Mouse (Mus musculus) heart, embryonic 15.5 days (tissue): Measurements from ENCODE around the gene Os9. TPM values are rescaled to one million over a fixed set of nuclear protein-coding genes. Genes with fewer than 3 reads are reported as not detected.

Experiments used
- ATAC-seq: fragments of 200-750 bp; cut with Nextera tagmentation; replicated peaks from 2 replicates; pipeline ENCODE4 v1.8.0; 2017; ENCODE audit warnings: low read depth, moderate TSS enrichment; ENCODE audit not compliant: insufficient number of reproducible peaks, insufficient read depth, low FRiP score
- H3K27ac ChIP-seq: fragments of 300-500 bp; sonication (generic); 2 replicates; pipeline ENCODE4 v1.5.1; 2015; ENCODE audit warnings: mild to moderate bottlenecking, inconsistent platforms
- H3K27me3 ChIP-seq: fragments of 300-500 bp; sonication (generic); 2 replicates; pipeline ENCODE4 v1.6.1; 2015; ENCODE audit warnings: inconsistent platforms
- H3K36me3 ChIP-seq: fragments of 300-500 bp; sonication (generic); 2 replicates; pipeline ENCODE4 v1.6.1; 2015; ENCODE audit warnings: mild to moderate bottlenecking, inconsistent platforms
- H3K4me1 ChIP-seq: fragments of 300-500 bp; sonication (generic); replicated peaks from 2 replicates; pipeline ENCODE4 v1.6.1; 2015; ENCODE audit warnings: inconsistent platforms
- H3K4me2 ChIP-seq: fragments of 300-500 bp; sonication (generic); 2 replicates; pipeline ENCODE4 v1.6.1; 2015; ENCODE audit warnings: inconsistent platforms, mild to moderate bottlenecking, moderate library complexity
- H3K4me3 ChIP-seq: fragments of 300-500 bp; sonication (generic); 2 replicates; pipeline ENCODE4 v1.5.1; 2015; ENCODE audit warnings: mild to moderate bottlenecking, inconsistent platforms
- H3K9ac ChIP-seq: fragments of 300-500 bp; sonication (generic); 2 replicates; pipeline ENCODE4 v1.6.1; 2015; ENCODE audit warnings: mild to moderate bottlenecking, inconsistent platforms
- H3K9me3 ChIP-seq: fragments of 300-500 bp; sonication (generic); replicated peaks from 2 replicates; pipeline ENCODE4 v1.6.1; 2016; ENCODE audit warnings: inconsistent platforms
- WGBS: fragments of 180-500 bp; shearing (Covaris S2); methylation state at CpG from one replicate; pipeline ENCODE4 v1.1.7; 2015; ENCODE audit warnings: mixed read lengths; 5-methylcytosine and 5-hydroxymethylcytosine counted together
- polyA plus RNA-seq: library from polyadenylated mRNA; unstranded; fragments of >200 nt; fragmentation: Nextera tagmentation; extraction: Ambion mirVana; gene quantifications from 2 replicates; pipeline ENCODE4 v1.2.1, GENCODE M21; 2015

The Os9 gene
- polyA plus RNA-seq, 1 experiment from 2014 or later: 48.5 TPM

DNA sequence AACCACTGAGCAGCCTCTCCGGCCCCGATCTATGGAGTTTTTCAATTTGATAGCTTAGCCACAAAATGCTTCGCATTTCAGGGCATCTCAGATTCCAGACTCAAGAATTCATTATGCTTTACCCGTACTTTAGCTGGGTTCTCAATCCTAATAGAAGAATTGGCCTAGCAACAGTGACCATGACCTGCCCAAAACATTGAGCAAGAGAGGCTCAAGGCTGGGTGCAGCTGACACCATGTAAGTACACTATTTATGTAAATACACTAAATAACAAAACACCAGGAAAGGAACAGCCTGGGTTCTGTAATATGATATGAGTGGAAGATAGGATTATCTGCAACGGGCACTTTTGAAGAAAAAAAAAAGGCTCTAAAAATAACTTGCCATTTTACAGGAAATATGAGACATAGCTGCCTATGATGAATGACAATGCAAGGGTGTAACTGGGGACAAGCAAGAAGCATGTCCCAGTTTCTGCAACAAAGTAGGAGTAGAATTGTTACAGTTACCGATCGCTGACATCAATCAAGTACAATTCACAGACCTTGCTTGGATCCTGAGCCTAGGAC lies 6.9 kb upstream of the Os9 start:
- Histone ChIP-seq H3K9me3 (no peaks in the 10 kb centered on the region), H3K27me3 (no peaks in the 10 kb centered on the region), H3K9ac (no peak overlapping the region), H3K4me1 (peaks cover 6% of the 10 kb centered on the region), H3K27ac (no peak overlapping the region), H3K36me3 (no peaks in the 10 kb centered on the region), H3K4me2 (no peak overlapping the region), H3K4me3 (no peak overlapping the region)
- no peak for ATAC-seq
- 67% methylated on average over 7 of the region's 7 CpGs for WGBS

DNA sequence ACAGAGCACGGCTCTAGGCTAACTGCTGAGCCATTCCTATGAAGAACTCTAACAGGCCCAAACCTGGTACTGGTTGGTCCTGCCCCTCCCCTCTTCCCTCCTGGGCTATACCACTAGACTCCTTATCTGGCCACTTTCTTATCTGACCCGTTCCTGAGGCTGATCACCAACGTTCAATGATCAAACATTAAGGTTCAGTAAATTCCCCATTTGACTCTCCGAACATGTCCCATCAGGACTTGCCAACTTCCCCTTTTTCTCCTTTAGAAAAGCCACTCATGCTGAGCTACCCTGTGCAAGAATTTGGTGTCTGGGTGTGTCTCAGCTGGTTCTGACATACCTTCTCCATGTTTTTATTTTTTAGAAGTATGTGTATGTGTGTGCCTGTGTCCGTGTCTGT lies 5.6 kb upstream of the Os9 start:
- Histone ChIP-seq H3K36me3 (no peaks in the 10 kb centered on the region), H3K27ac (no peak overlapping the region), H3K4me2 (no peak overlapping the region), H3K9me3 (no peaks in the 10 kb centered on the region), H3K4me3 (no peak overlapping the region), H3K4me1 (peaks cover 10% of the 10 kb centered on the region), H3K27me3 (no peaks in the 10 kb centered on the region), H3K9ac (no peak overlapping the region)
- no peak for ATAC-seq
- WGBS: 58% methylated on average over 5 of the region's 5 CpGs

DNA sequence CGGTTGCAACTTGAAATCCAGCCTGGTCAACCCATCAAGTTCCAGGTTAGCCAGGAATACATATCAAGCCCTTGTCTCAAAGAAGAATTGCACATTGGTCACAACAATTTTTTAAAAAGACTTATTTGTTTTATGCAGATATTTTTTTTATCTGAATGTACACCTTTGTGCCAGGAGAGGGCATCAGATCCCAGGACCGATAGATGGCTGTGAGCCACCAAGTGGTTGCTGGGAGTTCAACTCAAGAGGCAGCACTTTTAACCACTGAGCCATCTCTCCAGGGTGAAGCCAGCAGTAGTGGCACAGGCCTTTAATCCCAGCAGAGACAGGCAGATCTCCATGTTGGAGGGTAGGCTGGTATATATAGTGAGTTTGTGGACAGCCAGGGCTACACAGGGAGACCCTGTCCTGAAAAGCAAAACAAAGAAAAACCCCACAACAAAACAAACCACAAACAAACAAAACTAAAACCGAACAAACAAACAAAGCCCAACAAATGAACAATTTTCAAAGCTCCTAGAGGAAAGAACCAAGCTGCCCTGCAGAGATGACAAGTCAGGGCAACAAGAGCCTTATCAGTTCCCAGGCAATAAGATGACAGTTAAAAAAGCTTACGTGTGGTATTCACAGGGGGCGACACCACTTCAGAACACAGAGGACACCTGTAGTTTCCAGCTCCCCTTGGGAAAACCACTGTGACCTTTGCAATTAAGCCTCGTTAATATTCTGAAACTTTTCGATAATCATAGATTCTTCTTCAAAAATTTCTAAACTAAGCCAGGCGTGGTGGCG lies 4.5 kb upstream of the Os9 start:
- Histone ChIP-seq H3K36me3 (no peaks in the 10 kb centered on the region), H3K4me1 (peaks cover 14% of the 10 kb centered on the region), H3K27me3 (no peaks in the 10 kb centered on the region), H3K27ac (no peak overlapping the region), H3K9me3 (no peaks in the 10 kb centered on the region), H3K4me2 (no peak overlapping the region), H3K4me3 (no peak overlapping the region), H3K9ac (no peak overlapping the region)
- WGBS: 61% methylated on average over 9 of the region's 9 CpGs
- no peak for ATAC-seq

DNA sequence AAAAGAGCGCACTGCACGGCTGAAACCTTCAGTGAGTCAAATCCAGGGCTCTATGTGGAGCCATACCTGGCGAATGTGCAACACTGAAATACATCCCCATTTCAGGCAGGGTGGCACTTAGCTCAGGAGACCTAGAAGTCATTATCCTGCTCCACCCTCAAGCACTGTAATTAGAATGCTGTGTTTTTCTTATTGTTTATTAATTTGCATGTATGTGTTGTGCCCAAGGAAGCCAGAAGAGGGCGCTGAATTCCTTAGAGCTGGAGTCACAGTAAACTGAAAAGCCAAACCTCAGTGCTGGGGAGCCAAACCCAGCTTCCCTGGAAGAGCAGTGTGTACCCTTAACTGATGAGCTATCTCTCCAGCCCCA lies 2.5 kb upstream of the Os9 start:
- Histone ChIP-seq H3K36me3 (peaks cover 8% of the 10 kb centered on the region; the same call in 1 of the 2 replicates), H3K27ac (no peak overlapping the region), H3K4me3 (peak overlapping the region; percentile 31), H3K4me1 (peaks cover 19% of the 10 kb centered on the region), H3K4me2 (peak overlapping the region; percentile 58), H3K9me3 (no peaks in the 10 kb centered on the region), H3K27me3 (no peaks in the 10 kb centered on the region), H3K9ac (peak overlapping the region; percentile 18; the same call in 1 of the 2 replicates)
- ATAC-seq: no peak
- WGBS: 14% methylated on average over 4 of the region's 4 CpGs

DNA sequence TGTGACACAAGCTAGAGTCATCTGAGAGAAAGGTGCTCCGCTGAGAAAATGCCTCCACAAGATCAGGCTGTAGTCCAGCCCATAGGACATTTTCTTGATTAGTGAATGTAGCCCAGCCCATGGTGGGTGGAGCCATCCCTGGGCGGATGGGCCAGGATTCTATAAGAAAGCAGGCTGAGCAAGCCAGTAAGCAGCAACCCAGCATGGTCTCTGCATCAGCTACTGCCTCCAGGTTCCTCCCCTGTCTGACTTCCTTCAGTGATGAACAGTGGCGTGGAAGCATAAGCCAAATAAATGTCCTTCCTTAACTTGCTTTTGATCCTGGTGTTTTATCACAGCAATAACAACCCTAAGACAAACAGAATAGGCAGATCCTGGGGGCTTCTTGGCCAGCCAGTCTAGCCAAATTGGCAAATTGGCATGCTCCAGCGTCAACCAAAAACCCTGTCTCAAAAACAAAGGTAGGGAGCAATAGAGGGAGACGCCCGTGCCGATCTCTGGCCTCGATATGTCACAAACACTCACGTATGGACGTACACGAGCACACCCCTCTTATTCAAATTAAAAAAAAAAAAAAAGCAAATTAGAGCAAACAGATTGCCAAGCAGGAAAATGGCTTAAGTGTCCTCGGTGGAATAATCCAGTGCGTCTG lies 2.0 kb upstream of the Os9 start:
- Histone ChIP-seq H3K9me3 (no peaks in the 10 kb centered on the region), H3K9ac (peak overlapping the region; percentile 18; the same call in 1 of the 2 replicates), H3K27ac (no peak overlapping the region), H3K4me3 (peak overlapping the region; percentile 31), H3K27me3 (no peaks in the 10 kb centered on the region), H3K4me2 (peak overlapping the region; percentile 58), H3K4me1 (peaks cover 19% of the 10 kb centered on the region), H3K36me3 (peaks cover 11% of the 10 kb centered on the region; the same call in 1 of the 2 replicates)
- ATAC-seq: no peak
- 14% methylated on average over 13 of the region's 13 CpGs for WGBS

DNA sequence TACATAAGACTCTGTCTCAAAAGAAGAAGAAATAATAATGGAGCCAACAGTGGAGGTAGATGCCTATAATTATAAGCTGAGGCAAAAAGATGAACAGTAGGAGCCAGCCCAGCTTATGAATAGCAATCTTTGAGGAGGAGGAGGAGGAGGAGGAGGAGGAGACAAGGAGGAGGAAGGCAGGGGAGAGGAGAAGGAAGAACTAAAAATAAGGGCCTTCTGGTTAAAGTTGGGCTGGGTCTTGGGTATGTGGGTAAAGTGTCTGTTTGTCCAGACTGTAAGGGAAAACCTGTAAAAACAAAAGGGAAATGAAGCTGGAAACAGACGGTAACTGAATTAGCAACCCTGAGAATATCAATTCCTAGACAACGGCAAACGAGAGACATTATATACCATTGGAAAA lies 1.1 kb upstream of the Os9 start:
- Histone ChIP-seq H3K4me2 (no peak overlapping the region), H3K9me3 (no peaks in the 10 kb centered on the region), H3K27ac (no peak overlapping the region), H3K36me3 (peaks cover 17% of the 10 kb centered on the region; the same call in 1 of the 2 replicates), H3K4me1 (peaks cover 19% of the 10 kb centered on the region), H3K27me3 (no peaks in the 10 kb centered on the region), H3K9ac (no peak overlapping the region), H3K4me3 (no peak overlapping the region)
- WGBS: 77% methylated on average over 3 of the region's 3 CpGs
- no peak for ATAC-seq

DNA sequence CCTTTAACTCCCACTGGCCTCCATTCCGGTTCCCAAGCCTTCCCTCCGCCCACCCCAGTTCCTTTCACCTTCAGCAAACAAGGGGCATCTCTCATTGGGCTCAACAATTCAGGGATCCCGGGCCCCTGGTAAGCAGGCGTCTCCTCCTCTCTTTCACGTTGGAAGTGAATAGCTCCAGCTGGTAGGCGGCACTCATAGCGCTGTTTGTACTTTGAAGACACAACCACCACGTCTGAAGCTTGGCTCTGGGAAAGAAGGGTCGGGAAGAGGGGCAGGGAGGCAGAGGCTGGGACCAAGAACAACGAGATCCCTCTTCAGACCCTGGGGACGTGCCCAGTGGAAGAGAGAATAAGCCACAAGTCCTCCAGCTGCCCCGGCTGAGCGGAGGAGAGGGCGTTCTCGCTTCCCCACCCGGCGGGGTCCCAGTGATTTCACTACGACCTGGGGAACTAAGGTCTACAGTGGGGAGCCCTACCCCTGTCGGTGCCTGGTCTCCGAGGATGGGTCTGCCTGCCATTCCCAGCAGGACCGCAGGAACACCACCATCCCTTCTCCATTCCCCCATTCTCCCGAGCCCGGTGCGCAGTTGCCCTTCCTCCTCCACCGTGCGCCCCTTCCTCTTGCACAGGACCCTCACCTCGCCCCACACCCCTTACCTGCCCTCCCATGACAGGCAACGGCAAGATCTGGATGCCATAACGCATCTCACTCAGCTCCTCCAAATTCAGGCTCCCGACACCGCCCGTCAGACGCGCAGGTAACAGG lies 448 bp downstream of the Os9 start:
- H3K27me3 ChIP-seq: no peaks in the 10 kb centered on the region
- peaks cover 19% of the 10 kb centered on the region for H3K4me1 ChIP-seq
- peak overlapping the region; percentile 99 for H3K4me2 ChIP-seq
- ATAC-seq: peak; percentile 12
- no peaks in the 10 kb centered on the region for H3K9me3 ChIP-seq
- 3% methylated on average over 34 of the region's 34 CpGs for WGBS
- peak overlapping the region; percentile 96 for H3K4me3 ChIP-seq
- H3K9ac ChIP-seq: peak overlapping the region; percentile 84
- H3K36me3 ChIP-seq: peaks cover 22% of the 10 kb centered on the region; the same call in 1 of the 2 replicates
- H3K27ac ChIP-seq: 0 out of 2 replicates have a peak overlapping the region, but pooled peaks have one; percentile 16

DNA sequence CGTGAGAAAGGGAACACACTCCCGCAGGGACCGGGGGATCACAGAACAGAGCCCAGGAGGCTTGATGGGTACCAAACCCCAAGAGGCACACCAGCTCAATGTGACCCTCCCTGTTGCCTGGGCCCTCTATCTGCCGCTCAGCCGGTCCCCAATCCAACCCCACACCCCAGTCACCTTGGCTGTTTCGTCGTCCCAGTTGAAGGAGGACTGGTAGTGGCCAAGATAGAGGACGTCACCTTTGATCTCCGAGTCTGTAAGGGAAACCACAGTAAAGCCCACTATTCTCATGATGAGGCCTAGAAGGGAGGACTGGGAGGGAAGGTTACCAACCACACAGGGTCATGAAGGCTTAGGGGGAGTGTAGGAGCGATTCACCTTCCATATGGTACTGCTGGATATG lies 1.7 kb downstream of the Os9 start:
- WGBS: 85% methylated on average over 10 of the region's 10 CpGs
- no peak overlapping the region for H3K4me3 ChIP-seq
- no peak overlapping the region for H3K27ac ChIP-seq
- peaks cover 22% of the 10 kb centered on the region; the same call in 1 of the 2 replicates for H3K36me3 ChIP-seq
- H3K9ac ChIP-seq: no peak overlapping the region
- no peaks in the 10 kb centered on the region for H3K27me3 ChIP-seq
- H3K4me2 ChIP-seq: no peak overlapping the region
- peaks cover 19% of the 10 kb centered on the region for H3K4me1 ChIP-seq
- H3K9me3 ChIP-seq: no peaks in the 10 kb centered on the region
- ATAC-seq: no peak

DNA sequence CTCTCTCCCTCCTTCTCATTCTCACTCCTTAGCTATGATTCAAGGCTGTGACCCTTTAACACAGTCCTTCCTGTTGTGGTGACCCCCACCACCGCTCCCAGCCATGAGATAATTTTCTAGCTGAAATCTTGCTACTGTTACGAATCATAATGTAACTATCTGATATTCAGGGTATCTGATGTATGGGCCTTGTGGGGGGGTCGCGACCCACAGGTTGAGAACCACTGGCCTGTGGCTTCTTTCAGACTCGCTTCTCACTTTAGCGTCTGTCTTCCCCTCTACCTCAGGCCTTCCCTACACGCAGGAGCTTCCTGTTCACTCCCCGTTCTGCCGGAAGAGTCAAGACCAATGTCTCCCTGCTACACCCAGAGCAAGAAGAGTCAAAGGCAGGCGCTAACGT lies 2.5 kb downstream of the Os9 start:
- Histone ChIP-seq H3K27me3 (no peaks in the 10 kb centered on the region), H3K4me1 (peaks cover 19% of the 10 kb centered on the region), H3K9me3 (no peaks in the 10 kb centered on the region), H3K4me3 (no peak overlapping the region), H3K27ac (no peak overlapping the region), H3K36me3 (peaks cover 22% of the 10 kb centered on the region; the same call in 1 of the 2 replicates), H3K9ac (no peak overlapping the region), H3K4me2 (no peak overlapping the region)
- WGBS: 87% methylated on average over 11 of the region's 11 CpGs
- no peak for ATAC-seq

DNA sequence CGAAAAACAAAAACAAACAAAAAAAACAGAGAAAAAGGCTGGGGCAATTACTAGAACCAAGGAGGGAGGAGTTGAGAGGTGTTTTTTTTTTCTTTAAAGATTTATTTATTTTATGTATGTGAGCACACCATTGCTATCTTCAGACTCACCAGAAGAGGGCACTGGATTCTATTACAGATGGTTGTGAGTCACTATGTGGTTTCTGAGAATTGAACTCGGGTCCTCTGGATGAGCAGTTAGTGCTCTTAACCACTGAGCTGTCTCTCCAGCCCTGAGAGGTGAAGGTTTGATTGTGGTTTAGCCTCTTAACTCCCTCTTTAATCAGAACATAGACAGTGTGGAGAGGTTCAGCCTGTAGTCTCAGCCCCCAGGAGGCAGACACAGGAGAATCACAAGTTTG lies 5.9 kb downstream of the Os9 start:
- Histone ChIP-seq H3K4me2 (no peak overlapping the region), H3K4me1 (peaks cover 1% of the 10 kb centered on the region; the same call in 1 of the 2 replicates), H3K27ac (no peak overlapping the region), H3K4me3 (no peak overlapping the region), H3K9me3 (no peaks in the 10 kb centered on the region), H3K36me3 (peaks cover 30% of the 10 kb centered on the region; the same call in 1 of the 2 replicates), H3K9ac (no peak overlapping the region), H3K27me3 (no peaks in the 10 kb centered on the region)
- no peak for ATAC-seq
- WGBS: 70% methylated on average over 2 of the region's 2 CpGs

DNA sequence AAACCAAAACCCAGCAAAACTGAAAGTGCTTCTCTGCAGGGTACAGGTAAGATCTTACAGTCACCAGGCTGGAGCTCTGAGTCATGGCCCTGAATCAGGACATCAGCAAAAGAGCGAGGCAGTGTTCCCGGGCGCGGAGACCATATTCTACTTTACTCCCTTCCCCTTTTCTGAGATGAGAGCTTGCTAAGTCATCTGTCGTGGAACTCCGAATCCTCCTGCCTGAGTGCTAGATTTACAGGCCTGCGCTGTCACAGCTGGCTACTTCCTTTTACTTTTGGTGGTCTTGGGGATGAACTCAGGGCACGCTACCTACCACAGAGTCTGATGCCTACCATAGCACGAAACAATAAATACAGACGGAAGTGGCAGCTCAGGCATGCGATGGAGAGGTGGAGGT lies 6.5 kb downstream of the Os9 start:
- ATAC-seq: no peak
- Histone ChIP-seq H3K36me3 (peaks cover 30% of the 10 kb centered on the region; the same call in 1 of the 2 replicates), H3K9ac (no peak overlapping the region), H3K27me3 (no peaks in the 10 kb centered on the region), H3K27ac (no peak overlapping the region), H3K9me3 (no peaks in the 10 kb centered on the region), H3K4me1 (no peaks in the 10 kb centered on the region), H3K4me3 (no peak overlapping the region), H3K4me2 (no peak overlapping the region)
- WGBS: 82% methylated on average over 11 of the region's 11 CpGs
